Mouse (Mus musculus): ENCODE results near the gene Dhfr. TPM values are rescaled to one million over a fixed set of nuclear protein-coding genes. Genes with fewer than 3 reads are reported as not detected.

Dhfr gene
- total and polyA plus RNA-seq, 3 experiments = 1.1 to 27.1 (median 24.2) TPM

GRCm38 (mm10) chr13:92402063-92402462 lies 47.5 kb downstream of the Dhfr start:
- DNase-seq (ENCODE audit: low spot score) (no peak), ATAC-seq (ENCODE audit: extremely low read depth, insufficient number of reproducible peaks, low FRiP score, poor library complexity, severe bottlenecking) (no peak)
- TF ChIP-seq CTCF (IDR thresholded peaks at IDR 0.05; ENCODE audit: low read depth, low read length) = no peak
- TF ChIP-seq POLR2AphosphoS5 (IDR thresholded peaks at IDR 0.05; ENCODE audit: insufficient replicate concordance, low read depth, low read length) = no peak
- no peak for TF ChIP-seq TAL1 (conservative IDR thresholded peaks at IDR 0.05; ENCODE audit: low read depth, low read length)
- TF ChIP-seq GATA2 (IDR thresholded peaks at IDR 0.05; ENCODE audit: borderline replicate concordance, low read depth, low read length) = no peak
- Histone ChIP-seq H3K4me3 (ENCODE audit: low read depth, low read length) (no peak overlapping the region), H3K9me3 (replicated peaks) (no peaks in the 10 kb centered on the region), H3K36me3 (replicated peaks) (no peaks in the 10 kb centered on the region), H3K27me3 (ENCODE audit: insufficient read depth, low read length) (peaks cover 33% of the 10 kb centered on the region), H3K4me1 (ENCODE audit: insufficient read depth, low read depth, low read length) (no peaks in the 10 kb centered on the region)

GRCm38 (mm10) chr13:92403496-92403895 lies 49.0 kb downstream of the Dhfr start:
- H3K4me3 ChIP-seq (ENCODE audit: low read depth, low read length) = no peak overlapping the region
- H3K4me1 ChIP-seq (ENCODE audit: insufficient read depth, low read depth, low read length) = no peaks in the 10 kb centered on the region
- ATAC-seq (ENCODE audit: extremely low read depth, insufficient number of reproducible peaks, low FRiP score, poor library complexity, severe bottlenecking) (no peak), DNase-seq (ENCODE audit: low spot score) (no peak)
- peaks cover 23% of the 10 kb centered on the region for H3K27me3 ChIP-seq (ENCODE audit: insufficient read depth, low read length)
- H3K9me3 ChIP-seq (replicated peaks) = no peaks in the 10 kb centered on the region
- no peak for TF ChIP-seq GATA1 (IDR thresholded peaks at IDR 0.05; ENCODE audit: borderline replicate concordance, low read length)
- TF ChIP-seq CTCF (IDR thresholded peaks at IDR 0.05; ENCODE audit: low read depth, low read length) = no peak
- no peak for TF ChIP-seq GATA2 (IDR thresholded peaks at IDR 0.05; ENCODE audit: borderline replicate concordance, low read depth, low read length)
- no peak for TF ChIP-seq TAL1 (conservative IDR thresholded peaks at IDR 0.05; ENCODE audit: low read depth, low read length)
- TF ChIP-seq POLR2AphosphoS5 (IDR thresholded peaks at IDR 0.05; ENCODE audit: insufficient replicate concordance, low read depth, low read length) = no peak
- H3K36me3 ChIP-seq (replicated peaks) = no peaks in the 10 kb centered on the region

- no peaks in the 10 kb centered on the region for H3K36me3 ChIP-seq (replicated peaks)
- no peaks in the 10 kb centered on the region for H3K9me3 ChIP-seq (replicated peaks)
- DNase-seq (ENCODE audit: low spot score) (no peak), ATAC-seq (ENCODE audit: extremely low read depth, insufficient number of reproducible peaks, low FRiP score, poor library complexity, severe bottlenecking) (no peak)
- H3K4me3 ChIP-seq (ENCODE audit: low read depth, low read length) = no peak overlapping the region
- H3K27me3 ChIP-seq (ENCODE audit: insufficient read depth, low read length) = peaks cover 10% of the 10 kb centered on the region
- no peak for TF ChIP-seq CTCF (IDR thresholded peaks at IDR 0.05; ENCODE audit: low read depth, low read length)
- no peak for TF ChIP-seq GATA1 (IDR thresholded peaks at IDR 0.05; ENCODE audit: borderline replicate concordance, low read length)
- TF ChIP-seq POLR2AphosphoS5 (IDR thresholded peaks at IDR 0.05; ENCODE audit: insufficient replicate concordance, low read depth, low read length) = no peak
- no peak for TF ChIP-seq GATA2 (IDR thresholded peaks at IDR 0.05; ENCODE audit: borderline replicate concordance, low read depth, low read length)
- no peak for TF ChIP-seq TAL1 (conservative IDR thresholded peaks at IDR 0.05; ENCODE audit: low read depth, low read length)
- H3K4me1 ChIP-seq (ENCODE audit: insufficient read depth, low read depth, low read length) = no peaks in the 10 kb centered on the region
Measured at GRCm38 (mm10) chr13:92410486-92410885, 56.0 kb downstream of the Dhfr start.

GRCm38 (mm10) chr13:92419630-92420029 lies 65.1 kb downstream of the Dhfr start:
- DNase-seq (ENCODE audit: low spot score) (no peak), ATAC-seq (ENCODE audit: extremely low read depth, insufficient number of reproducible peaks, low FRiP score, poor library complexity, severe bottlenecking) (no peak)
- Histone ChIP-seq H3K4me1 (ENCODE audit: insufficient read depth, low read depth, low read length) (no peaks in the 10 kb centered on the region), H3K27me3 (ENCODE audit: insufficient read depth, low read length) (peaks cover 12% of the 10 kb centered on the region), H3K36me3 (replicated peaks) (no peaks in the 10 kb centered on the region), H3K9me3 (replicated peaks) (no peaks in the 10 kb centered on the region), H3K4me3 (ENCODE audit: low read depth, low read length) (no peak overlapping the region)
- TF ChIP-seq GATA1 (IDR thresholded peaks at IDR 0.05; ENCODE audit: borderline replicate concordance, low read length) (no peak), POLR2AphosphoS5 (IDR thresholded peaks at IDR 0.05; ENCODE audit: insufficient replicate concordance, low read depth, low read length) (no peak), CTCF (IDR thresholded peaks at IDR 0.05; ENCODE audit: low read depth, low read length) (no peak), GATA2 (IDR thresholded peaks at IDR 0.05; ENCODE audit: borderline replicate concordance, low read depth, low read length) (no peak), TAL1 (conservative IDR thresholded peaks at IDR 0.05; ENCODE audit: low read depth, low read length) (no peak)

- H3K4me1 ChIP-seq (ENCODE audit: insufficient read depth, low read depth, low read length) = no peaks in the 10 kb centered on the region
- ATAC-seq (ENCODE audit: extremely low read depth, insufficient number of reproducible peaks, low FRiP score, poor library complexity, severe bottlenecking) (no peak), DNase-seq (ENCODE audit: low spot score) (no peak)
- H3K9me3 ChIP-seq (replicated peaks) = peaks cover 15% of the 10 kb centered on the region
- peaks cover 16% of the 10 kb centered on the region for H3K27me3 ChIP-seq (ENCODE audit: insufficient read depth, low read length)
- no peak overlapping the region for H3K4me3 ChIP-seq (ENCODE audit: low read depth, low read length)
- no peaks in the 10 kb centered on the region for H3K36me3 ChIP-seq (replicated peaks)
- TF ChIP-seq CTCF (IDR thresholded peaks at IDR 0.05; ENCODE audit: low read depth, low read length) = no peak
- TF ChIP-seq GATA2 (IDR thresholded peaks at IDR 0.05; ENCODE audit: borderline replicate concordance, low read depth, low read length) = no peak
- no peak for TF ChIP-seq POLR2AphosphoS5 (IDR thresholded peaks at IDR 0.05; ENCODE audit: insufficient replicate concordance, low read depth, low read length)
- no peak for TF ChIP-seq TAL1 (conservative IDR thresholded peaks at IDR 0.05; ENCODE audit: low read depth, low read length)
- TF ChIP-seq GATA1 (IDR thresholded peaks at IDR 0.05; ENCODE audit: borderline replicate concordance, low read length) = no peak
Measured at GRCm38 (mm10) chr13:92423711-92424110, 69.2 kb downstream of the Dhfr start.

GRCm38 (mm10) chr13:92425758-92426264 lies 71.3 kb downstream of the Dhfr start, which contains the start of gene Ankrd34b:
Gene Ankrd34b, plus strand, starts transcription at chr13:92425896.
- Histone ChIP-seq H3K9me3 (replicated peaks) (peaks cover 15% of the 10 kb centered on the region), H3K4me1 (ENCODE audit: insufficient read depth, low read depth, low read length) (no peaks in the 10 kb centered on the region), H3K27me3 (ENCODE audit: insufficient read depth, low read length) (peaks cover 12% of the 10 kb centered on the region), H3K36me3 (replicated peaks) (no peaks in the 10 kb centered on the region), H3K4me3 (ENCODE audit: low read depth, low read length) (no peak within 1 kb of the TSS; the same call in 1 of the 2 replicates)
- no peak for DNase-seq (ENCODE audit: low spot score)
- ATAC-seq (ENCODE audit: extremely low read depth, insufficient number of reproducible peaks, low FRiP score, poor library complexity, severe bottlenecking) = no peak
- TF ChIP-seq TAL1 (conservative IDR thresholded peaks at IDR 0.05; ENCODE audit: low read depth, low read length) (no peak), POLR2AphosphoS5 (IDR thresholded peaks at IDR 0.05; ENCODE audit: insufficient replicate concordance, low read depth, low read length) (no peak), GATA2 (IDR thresholded peaks at IDR 0.05; ENCODE audit: borderline replicate concordance, low read depth, low read length) (no peak), GATA1 (IDR thresholded peaks at IDR 0.05; ENCODE audit: borderline replicate concordance, low read length) (no peak), CTCF (IDR thresholded peaks at IDR 0.05; ENCODE audit: low read depth, low read length) (no peak)

All from G1E (cell line).